Mouse (Mus musculus) gastrocnemius, adult 18-20 months (tissue): ENCODE results near the gene Gm49450. TPM values are rescaled to one million over a fixed set of nuclear protein-coding genes. Genes with fewer than 3 reads are reported as not detected.

Experiments
- DNase-seq: peaks from one replicate; pipeline ENCODE4 v3.0.0; 2021; ENCODE audit warnings: low spot score
- long read RNA-seq, 2 experiments: library from polyadenylated mRNA; stranded (forward); transcript quantifications; one replicate each; pipeline ENCODE4 v2.0.0; 2021
- total RNA-seq, 2 experiments: library from RNA; stranded (reverse); gene quantifications; 2 replicates each; pipeline ENCODE4 v1.2.3; 2021

Gm49450 gene
- not detected for total RNA-seq
- long read RNA-seq, experiment 1 = 0 reads
- long read RNA-seq, experiment 2 = 0 reads

GRCm38 (mm10) chr15:98953401-98954356 lies at the start of gene Gm49450, which contains the start of gene Tuba1a:
TSS of gene Gm49450 (minus strand) at chr15:98953551.
TSS of gene Tuba1a (minus strand) at chr15:98953703.
- DNase-seq = peak; percentile 91

GRCm38 (mm10) chr15:99001451-99001931 lies 48.1 kb upstream of the Gm49450 start:
- no peak for DNase-seq

GRCm38 (mm10) chr15:99000535-99001283 lies 47.4 kb upstream of the Gm49450 start:
- peak; percentile 74 for DNase-seq

GRCm38 (mm10) chr15:98998775-98999157 lies 45.4 kb upstream of the Gm49450 start:
- DNase-seq = no peak

- DNase-seq = peak; percentile 40
Observed at GRCm38 (mm10) chr15:98997938-98998774, 44.8 kb upstream of the Gm49450 start.

- no peak for DNase-seq
Observed at GRCm38 (mm10) chr15:98996840-98997239, 43.5 kb upstream of the Gm49450 start.

- no peak for DNase-seq
Observed at GRCm38 (mm10) chr15:98994957-98995520, 41.7 kb upstream of the Gm49450 start.

GRCm38 (mm10) chr15:98993865-98994264 lies 40.5 kb upstream of the Gm49450 start:
- DNase-seq = peak; percentile 88

- DNase-seq = peak; percentile 96
Observed at GRCm38 (mm10) chr15:98993093-98993793, 39.9 kb upstream of the Gm49450 start.

- peak; percentile 58 for DNase-seq
Observed at GRCm38 (mm10) chr15:98992086-98992912, 38.9 kb upstream of the Gm49450 start.

- DNase-seq = no peak
Observed at GRCm38 (mm10) chr15:98991540-98992050, 38.2 kb upstream of the Gm49450 start.

- peak; percentile 58 for DNase-seq
Observed at GRCm38 (mm10) chr15:98990669-98991539, 37.6 kb upstream of the Gm49450 start.

- DNase-seq = no peak
Observed at GRCm38 (mm10) chr15:98989701-98990430, 36.5 kb upstream of the Gm49450 start.

GRCm38 (mm10) chr15:98988787-98989186 lies 35.4 kb upstream of the Gm49450 start:
- no peak for DNase-seq

- DNase-seq = no peak
Observed at GRCm38 (mm10) chr15:98987661-98988181, 34.4 kb upstream of the Gm49450 start.

- no peak for DNase-seq
Observed at GRCm38 (mm10) chr15:98987077-98987630, 33.8 kb upstream of the Gm49450 start.
